Mouse (Mus musculus): ENCODE data around the gene Cldn3.

DNA sequence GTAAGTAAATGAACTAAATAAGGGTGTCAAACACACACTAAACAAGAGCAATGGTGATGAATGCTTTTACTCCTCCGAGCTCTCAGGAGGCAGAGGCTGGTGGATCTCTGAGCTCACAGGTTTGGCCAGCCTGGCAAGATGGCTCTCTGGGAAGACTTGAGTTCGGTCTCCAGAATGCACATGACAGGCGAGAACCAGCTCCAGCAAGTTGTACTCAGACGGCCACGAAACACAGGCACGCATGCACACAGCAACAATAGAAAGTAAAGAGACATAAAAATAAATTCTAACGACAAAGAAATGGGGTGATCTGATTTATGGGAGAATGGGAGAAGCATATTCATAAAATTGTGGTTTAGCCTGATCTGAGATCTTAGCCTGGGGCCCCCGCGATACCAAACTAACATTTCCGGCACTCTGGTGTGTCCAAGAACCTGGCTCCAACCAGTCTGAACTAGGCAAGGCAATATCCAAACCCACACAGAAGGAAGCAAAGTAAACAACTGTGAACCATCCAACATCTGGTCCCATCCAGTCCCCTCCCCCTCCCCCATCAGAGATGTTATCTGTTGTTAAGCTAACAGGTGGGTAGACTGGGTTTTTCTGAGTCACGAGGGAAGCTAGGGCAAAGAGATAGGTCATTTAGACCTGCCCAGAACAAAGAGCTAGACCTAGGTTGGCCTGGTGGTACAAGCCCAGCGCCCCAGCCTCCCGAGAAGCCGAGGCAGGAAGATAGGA, 44.4 kb upstream of the Cldn3 start:
- no peak for TF ChIP-seq HCFC1 (IDR thresholded peaks at IDR 0.05; ENCODE audit: borderline replicate concordance, insufficient read depth, low read length)
- no peak for TF ChIP-seq ZC3H11A (IDR thresholded peaks at IDR 0.05; ENCODE audit: borderline replicate concordance, low read depth, low read length)
- TF ChIP-seq MAFK (IDR thresholded peaks at IDR 0.05; ENCODE audit: insufficient read depth, low read depth, low read length): no peak

Data from ES-E14 (cell line).